In genomic region chr11:6414751-6415550, GRCm38 (mm10) we compare ENCODE assay signal across 8 mouse cellular contexts. TPM values are rescaled to one million over a fixed set of nuclear protein-coding genes. Genes with fewer than 3 reads are reported as not detected.
DNase-seq lines count a peak whose midpoint lies in the region; ATAC-seq and TF ChIP-seq lines count a peak whose summit lies in the region.

Gene Ppia (plus strand): TSS chr11:6415443.

- no peak for TF ChIP-seq CTCF in lung, adult 2 months (IDR thresholded peaks at IDR 0.05; ENCODE audit: insufficient read depth, low read length)
- no peak for TF ChIP-seq CTCF in bone marrow macrophage, adult 2 months (IDR thresholded peaks at IDR 0.05; ENCODE audit: low read depth, low read length)

- H3K9me3 ChIP-seq in hindbrain, embryonic 13.5 days: no peaks in the 10 kb centered on the region
- no peaks in the 10 kb centered on the region for H3K9me3 ChIP-seq in limb, embryonic 13.5 days

- peak within 1 kb of the TSS; percentile 99 for H3K27ac ChIP-seq in bone marrow macrophage, adult 2 months (ENCODE audit: insufficient read depth, low read depth, low read length)
- H3K27ac ChIP-seq in hindbrain, embryonic 13.5 days: peak within 1 kb of the TSS; percentile 97
- H3K27ac ChIP-seq in limb, embryonic 13.5 days: peak within 1 kb of the TSS; percentile 97

- no peaks in the 10 kb centered on the region for H3K27me3 ChIP-seq in hindbrain, embryonic 13.5 days
- H3K27me3 ChIP-seq in limb, embryonic 13.5 days: no peaks in the 10 kb centered on the region

- DNase-seq in lung, adult 2 months: no peak
- DNase-seq in lung, postnatal 10 days: no peak
- peak; percentile 37 for DNase-seq in forelimb bud, embryonic 11.5 days (ENCODE audit: low read depth, low spot score)
- DNase-seq in urinary bladder, postnatal 10 days (ENCODE audit: low spot score): no peak

- peak within 1 kb of the TSS; percentile 78 for H3K4me2 ChIP-seq in hindbrain, embryonic 13.5 days
- H3K4me2 ChIP-seq in limb, embryonic 13.5 days (replicated peaks): peak within 1 kb of the TSS; percentile 98

- 9% methylated on average over 21 of the region's 21 CpGs for WGBS in lung, adult 2 months
- WGBS in hindbrain, embryonic 13.5 days: 11% methylated on average over 21 of the region's 21 CpGs
- WGBS in limb, embryonic 13.5 days: 3% methylated on average over 21 of the region's 21 CpGs

- peaks cover 15% of the 10 kb centered on the region for H3K36me3 ChIP-seq in hindbrain, embryonic 13.5 days
- peaks cover 22% of the 10 kb centered on the region for H3K36me3 ChIP-seq in limb, embryonic 13.5 days

- ATAC-seq in hindbrain, embryonic 13.5 days (ENCODE audit: low FRiP score): peak; percentile 55; the same call in 1 of the 2 replicates
- peak; percentile 55 for ATAC-seq in limb, embryonic 13.5 days (ENCODE audit: low FRiP score, low read depth)
- no peak; the same call in none of the 2 replicates for ATAC-seq in monocyte, adult 5-6 weeks (replicated peaks; ENCODE audit: insufficient number of reproducible peaks, low FRiP score, low TSS enrichment, poor library complexity, severe bottlenecking)

- H3K4me1 ChIP-seq in lung, adult 2 months (ENCODE audit: control insufficient read depth, insufficient read depth, low read length): peaks cover 2% of the 10 kb centered on the region
- H3K4me1 ChIP-seq in bone marrow macrophage, adult 2 months (ENCODE audit: control insufficient read depth, insufficient read depth, low read length): peaks cover 13% of the 10 kb centered on the region
- H3K4me1 ChIP-seq in hindbrain, embryonic 13.5 days (replicated peaks): peaks cover 24% of the 10 kb centered on the region
- H3K4me1 ChIP-seq in limb, embryonic 13.5 days: peaks cover 30% of the 10 kb centered on the region

- peak within 1 kb of the TSS; percentile 96 for H3K9ac ChIP-seq in hindbrain, embryonic 13.5 days
- H3K9ac ChIP-seq in limb, embryonic 13.5 days: peak within 1 kb of the TSS; percentile 98

- no peak for TF ChIP-seq POLR2A in lung, adult 2 months (IDR thresholded peaks at IDR 0.05; ENCODE audit: borderline replicate concordance, extremely low read depth, low read depth, low read length)
- no peak for TF ChIP-seq POLR2A in bone marrow macrophage, adult 2 months (IDR thresholded peaks at IDR 0.05; ENCODE audit: borderline replicate concordance, low read depth, low read length)

- H3K4me3 ChIP-seq in lung, adult 2 months (replicated peaks; ENCODE audit: extremely low read depth, low read depth, low read length): peak within 1 kb of the TSS; percentile 81
- H3K4me3 ChIP-seq in bone marrow macrophage, adult 2 months (ENCODE audit: insufficient read depth, low read length): peak within 1 kb of the TSS; percentile 99
- peak within 1 kb of the TSS; percentile 83 for H3K4me3 ChIP-seq in hindbrain, embryonic 13.5 days
- H3K4me3 ChIP-seq in limb, embryonic 13.5 days: peak within 1 kb of the TSS; percentile 99

RNA-seq across cellular contexts. Expression of gene Ppia, which starts in this region (rescaled TPM):
- 407 and 532 TPM in 2 replicates for polyA plus RNA-seq in lung, adult 2 months (2012; rRNA removed)
- 1,442 and 1,533 TPM in 2 replicates for polyA plus RNA-seq in bone marrow macrophage, adult 2 months (2012; ENCODE audit: insufficient read depth, insufficient read length, missing spikeins)
- 3,979 and 4,017 TPM in 2 replicates for polyA plus RNA-seq in hindbrain, embryonic 13.5 days (2015; fragmentation: Nextera tagmentation; extraction: Ambion mirVana)
- 4,950 and 5,155 TPM in 2 replicates for polyA plus RNA-seq in limb, embryonic 13.5 days (2015; fragmentation: Nextera tagmentation; extraction: Ambion mirVana)
- total RNA-seq in monocyte, adult 5-6 weeks (2017): 917 to 1,280 TPM (median 1,115 TPM) in 3 replicates
